Mouse (Mus musculus) G1E (cell line): ENCODE data around the gene Cdc73. TPM values are rescaled to one million over a fixed set of nuclear protein-coding genes. Genes with fewer than 3 reads are reported as not detected.

ENCODE experiments used
- ATAC-seq: 2 replicates; pipeline ENCODE4 v1.8.0; 2016; ENCODE audit warnings: mild to moderate bottlenecking; ENCODE audit not compliant: insufficient number of reproducible peaks, poor library complexity, low FRiP score, severe bottlenecking; ENCODE audit errors: extremely low read depth
- DNase-seq: peaks from one replicate; pipeline ENCODE4 v3.0.0; 2012; ENCODE audit warnings: low spot score
- H3K27me3 ChIP-seq: 2 replicates; pipeline ENCODE4 v1.6.1; 2012; ENCODE audit warnings: mild to moderate bottlenecking, low read length, inconsistent platforms; ENCODE audit not compliant: insufficient read depth
- H3K36me3 ChIP-seq: replicated peaks from 2 replicates; pipeline ENCODE3; 2012; ENCODE audit warnings: mild to moderate bottlenecking, inconsistent platforms
- H3K4me1 ChIP-seq: 2 replicates; pipeline ENCODE4 v1.6.1; 2012; ENCODE audit warnings: low read depth, low read length, inconsistent platforms, mixed read lengths; ENCODE audit not compliant: insufficient read depth
- H3K4me3 ChIP-seq: 2 replicates; pipeline ENCODE4 v1.5.1; 2012; ENCODE audit warnings: low read depth, mild to moderate bottlenecking, inconsistent platforms, low read length, moderate library complexity, mixed read lengths
- H3K9me3 ChIP-seq: replicated peaks from 2 replicates; pipeline ENCODE4 v1.6.1; 2012; ENCODE audit warnings: inconsistent platforms
- CTCF ChIP-seq: IDR thresholded peaks from 2 replicates; pipeline ENCODE4 v1.5.1; 2012; ENCODE audit warnings: low read depth, low read length, inconsistent platforms, mixed read lengths
- GATA1 ChIP-seq: IDR thresholded peaks from 2 replicates; pipeline ENCODE4 v1.6.1; 2012; ENCODE audit warnings: borderline replicate concordance, low read length, inconsistent platforms, mixed read lengths
- GATA2 ChIP-seq: IDR thresholded peaks from 2 replicates; pipeline ENCODE4 v1.6.1; 2012; ENCODE audit warnings: low read depth, low read length, inconsistent platforms, borderline replicate concordance
- POLR2AphosphoS5 ChIP-seq: IDR thresholded peaks from 2 replicates; pipeline ENCODE4 v1.6.1; 2012; ENCODE audit warnings: low read depth, low read length, inconsistent platforms; ENCODE audit not compliant: insufficient replicate concordance
- TAL1 ChIP-seq: conservative IDR thresholded peaks from 2 replicates; pipeline ENCODE4 v1.6.1; 2012; ENCODE audit warnings: low read depth, low read length, inconsistent platforms, mixed read lengths
- polyA plus RNA-seq: library from polyadenylated mRNA; stranded (reverse); fragments of >175 nt; gene quantifications from 2 replicates; pipeline ENCODE4 v1.2.3, GENCODE M21; 2012
- total RNA-seq, 2 experiments: library from RNA; stranded (forward) in 1 of 2; stranded (reverse) in 1 of 2; fragments of 200-1000 nt in 1 of 2; fragments of >200 nt in 1 of 2; fragmentation: Nextera tagmentation in 1 of 2; gene quantifications; 2 replicates each; pipeline ENCODE4 v1.2.3; 2014 to 2017

Gene Cdc73
- total and polyA plus RNA-seq, 3 experiments: 13.0 to 288 (median 29.0) TPM

GRCm38 (mm10) chr1:143576824-143577543 lies 125.7 kb downstream of the Cdc73 start:
- Histone ChIP-seq H3K4me3 (no peak overlapping the region), H3K27me3 (peaks cover 3% of the 10 kb centered on the region; the same call in 1 of the 2 replicates), H3K9me3 (no peaks in the 10 kb centered on the region), H3K4me1 (no peaks in the 10 kb centered on the region), H3K36me3 (no peaks in the 10 kb centered on the region)
- no peak for ATAC-seq
- no peak for TF ChIP-seq GATA2
- no peak for TF ChIP-seq POLR2AphosphoS5
- TF ChIP-seq CTCF: no peak
- no peak for TF ChIP-seq TAL1
- TF ChIP-seq GATA1: no peak
- no peak for DNase-seq

DNA sequence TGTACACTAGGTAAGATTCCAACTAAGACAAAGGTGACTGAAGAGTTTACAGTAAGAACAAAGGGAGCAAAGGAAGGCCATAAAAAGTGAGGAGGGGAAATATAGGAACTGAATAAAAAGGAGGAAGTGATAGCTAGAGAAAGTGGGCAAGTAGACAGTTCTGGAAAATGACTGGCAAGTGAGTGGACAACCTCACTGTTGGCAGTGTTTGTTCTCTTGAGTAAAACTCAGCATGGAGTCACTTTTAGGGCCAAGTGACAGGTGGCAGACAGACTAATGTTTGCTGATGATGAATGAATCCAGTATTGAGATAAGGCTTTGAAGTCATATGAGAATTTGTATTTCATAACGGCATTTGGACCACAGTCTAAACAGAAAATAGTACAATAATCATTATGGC lies 144.5 kb downstream of the Cdc73 start:
- Histone ChIP-seq H3K9me3 (no peaks in the 10 kb centered on the region), H3K36me3 (no peaks in the 10 kb centered on the region), H3K27me3 (no peaks in the 10 kb centered on the region), H3K4me1 (no peaks in the 10 kb centered on the region), H3K4me3 (no peak overlapping the region)
- ATAC-seq (no peak), DNase-seq (no peak)
- no peak for TF ChIP-seq CTCF
- TF ChIP-seq TAL1: no peak
- no peak for TF ChIP-seq POLR2AphosphoS5
- no peak for TF ChIP-seq GATA1

DNA sequence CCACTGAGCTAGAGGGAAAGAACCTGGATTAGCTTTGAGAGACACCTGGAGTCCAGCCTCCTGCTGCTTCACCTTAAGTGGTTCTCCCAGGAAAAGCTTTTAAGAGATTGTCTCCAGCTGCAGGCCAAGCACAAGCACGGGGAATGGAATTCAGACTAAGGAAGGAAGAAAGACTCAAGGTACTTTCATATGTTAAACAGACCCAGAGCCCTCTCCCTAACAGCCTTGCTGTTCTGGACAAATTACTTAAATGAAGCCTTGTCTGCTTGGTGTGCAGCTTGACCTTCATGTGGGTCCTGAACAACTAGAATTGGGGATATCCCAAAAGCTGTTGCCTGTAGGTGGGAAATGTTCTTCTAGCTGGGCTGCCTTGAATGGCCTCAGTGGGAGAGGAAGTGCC lies 147.2 kb downstream of the Cdc73 start:
- TF ChIP-seq GATA2 (no peak), CTCF (no peak), POLR2AphosphoS5 (no peak), TAL1 (no peak), GATA1 (no peak)
- ATAC-seq (no peak), DNase-seq (no peak)
- Histone ChIP-seq H3K4me1 (no peaks in the 10 kb centered on the region), H3K9me3 (no peaks in the 10 kb centered on the region), H3K27me3 (no peaks in the 10 kb centered on the region), H3K36me3 (no peaks in the 10 kb centered on the region), H3K4me3 (no peak overlapping the region)

- Histone ChIP-seq H3K4me3 (no peak overlapping the region), H3K4me1 (no peaks in the 10 kb centered on the region), H3K27me3 (no peaks in the 10 kb centered on the region), H3K36me3 (no peaks in the 10 kb centered on the region), H3K9me3 (no peaks in the 10 kb centered on the region)
- no peak for TF ChIP-seq CTCF
- TF ChIP-seq GATA2: no peak
- TF ChIP-seq TAL1: no peak
- no peak for TF ChIP-seq GATA1
- TF ChIP-seq POLR2AphosphoS5: no peak
- ATAC-seq (no peak), DNase-seq (no peak)
Measured at GRCm38 (mm10) chr1:143554621-143555020, 148.1 kb downstream of the Cdc73 start.

Other genes starting within 250 kb of the Cdc73 start
- gene B3galt2, start 62.2 kb downstream of the Cdc73 start, total RNA-seq (2014; fragmentation: Nextera tagmentation): not detected in 2 replicates
- 0.12 and 0.16 TPM in 2 replicates for gene B3galt2, start 62.2 kb downstream of the Cdc73 start, total RNA-seq (2017)
- not detected in 2 replicates for gene B3galt2, start 62.2 kb downstream of the Cdc73 start, polyA plus RNA-seq
- 125 and 173 TPM in 2 replicates for gene Glrx2, start 13.4 kb upstream of the Cdc73 start, total RNA-seq (2014; fragmentation: Nextera tagmentation)
- 27.7 and 41.4 TPM in 2 replicates for gene Glrx2, start 13.4 kb upstream of the Cdc73 start, total RNA-seq (2017)
- 107 and 113 TPM in 2 replicates for gene Glrx2, start 13.4 kb upstream of the Cdc73 start, polyA plus RNA-seq
- 9.9 and 11.6 TPM in 2 replicates for gene Trove2, start 74.2 kb upstream of the Cdc73 start, total RNA-seq (2014; fragmentation: Nextera tagmentation)
- 13.2 and 14.2 TPM in 2 replicates for gene Trove2, start 74.2 kb upstream of the Cdc73 start, total RNA-seq (2017)
- gene Trove2, start 74.2 kb upstream of the Cdc73 start, polyA plus RNA-seq: 0.21 and 0.25 TPM in 2 replicates
- 171 and 188 TPM in 2 replicates for gene Uchl5, start 74.4 kb upstream of the Cdc73 start, total RNA-seq (2014; fragmentation: Nextera tagmentation)
- 165 and 220 TPM in 2 replicates for gene Uchl5, start 74.4 kb upstream of the Cdc73 start, total RNA-seq (2017)
- 206 and 243 TPM in 2 replicates for gene Uchl5, start 74.4 kb upstream of the Cdc73 start, polyA plus RNA-seq